Mouse (Mus musculus) lung, adult 2 months (tissue): ENCODE measurements around the gene Xlr3b. TPM values are rescaled to one million over a fixed set of nuclear protein-coding genes. Genes with fewer than 3 reads are reported as not detected.
"Not testable (repeated sequence)": the region's sequence is repeated elsewhere in the genome, so short reads cannot be mapped to it uniquely, and the experiment has no call there.

ENCODE experiments used
- DNase-seq: peaks from one replicate; pipeline ENCODE4 v3.0.0; 2022
- H3K4me1 ChIP-seq: fragments of 200-500 bp; 2 replicates; pipeline ENCODE4 v1.6.1; 2011; ENCODE audit warnings: low read length; ENCODE audit not compliant: control insufficient read depth, insufficient read depth
- H3K4me3 ChIP-seq: fragments of 200-500 bp; replicated peaks from 2 replicates; pipeline ENCODE3; 2011; ENCODE audit warnings: low read depth, mild to moderate bottlenecking, control low read depth, low read length; ENCODE audit errors: extremely low read depth
- CTCF ChIP-seq: fragments of 200-500 bp; IDR thresholded peaks from 2 replicates; pipeline ENCODE4 v1.5.1; 2011; ENCODE audit warnings: mild to moderate bottlenecking, low read length, control low read depth; ENCODE audit not compliant: insufficient read depth
- POLR2A ChIP-seq: fragments of 200-500 bp; IDR thresholded peaks from 2 replicates; pipeline ENCODE4 v1.6.1; 2011; ENCODE audit warnings: low read depth, mild to moderate bottlenecking, control low read depth, low read length, borderline replicate concordance; ENCODE audit errors: extremely low read depth
- WGBS: fragments of 180-500 bp; shearing (Covaris S2); methylation state at CpG from one replicate; pipeline ENCODE4 v1.1.7; 2018; 5-methylcytosine and 5-hydroxymethylcytosine counted together
- polyA plus RNA-seq: library from polyadenylated mRNA; depleted of rRNA; stranded (reverse); fragments of >200 nt; gene quantifications from 2 replicates; pipeline ENCODE4 v1.2.3, GENCODE M21; 2012; rRNA removed

Gene Xlr3b
- polyA plus RNA-seq = 0.54 and 2.7 TPM in 2 replicates

- WGBS = 72% methylated on average over 12 of the region's 12 CpGs
- not testable (repeated sequence) for H3K4me1 ChIP-seq, H3K4me3 ChIP-seq
- DNase-seq = peak; percentile 2
Measured at GRCm38 (mm10) chrX:73191934-73192333, at the start of gene Xlr3b. Gene Xlr3b (plus strand): TSS chrX:73192207.

GRCm38 (mm10) chrX:73143218-73143618 is 48.8 kb upstream of the Xlr3b start:
- DNase-seq, H3K4me1 ChIP-seq, H3K4me3 ChIP-seq: not testable (repeated sequence)
- WGBS = no CpG with 5 or more reads among the region's 7 CpGs

GRCm38 (mm10) chrX:73148496-73148895 is 43.5 kb upstream of the Xlr3b start, which contains the start of gene Xlr5b:
Gene Xlr5b (plus strand): TSS chrX:73148796.
- not testable (repeated sequence) for H3K4me3 ChIP-seq, H3K4me1 ChIP-seq, DNase-seq
- no CpG with 5 or more reads among the region's 20 CpGs for WGBS

GRCm38 (mm10) chrX:73149350-73149749 is 42.7 kb upstream of the Xlr3b start, which contains the start of gene DXBay18:
Gene DXBay18 (minus strand): TSS chrX:73149450.
- DNase-seq, H3K4me3 ChIP-seq: not testable (repeated sequence)
- no CpG with 5 or more reads among the region's 7 CpGs for WGBS

GRCm38 (mm10) chrX:73176889-73177288 is 15.1 kb upstream of the Xlr3b start, which contains the start of gene Spin2d:
Gene Spin2d (minus strand): TSS chrX:73176989.
- 82% methylated on average over 6 of the region's 15 CpGs for WGBS
- H3K4me3 ChIP-seq, H3K4me1 ChIP-seq, DNase-seq: not testable (repeated sequence)

More at GRCm38 (mm10) chrX:73149350-73149749, 42.7 kb upstream of the Xlr3b start, which contains the start of gene DXBay18:
- not testable (repeated sequence) for H3K4me1 ChIP-seq

GRCm38 (mm10) chrX:73213819-73214564 is 22.0 kb downstream of the Xlr3b start, which contains the start of gene Xlr4b:
Gene Xlr4b (plus strand): TSS chrX:73214333.
- WGBS = 67% methylated on average over 19 of the region's 19 CpGs
- DNase-seq, H3K4me3 ChIP-seq, H3K4me1 ChIP-seq: not testable (repeated sequence)

GRCm38 (mm10) chrX:73225365-73225764 is 33.4 kb downstream of the Xlr3b start:
- TF ChIP-seq CTCF = no peak
- no peak for DNase-seq
- no peaks in the 10 kb centered on the region for H3K4me1 ChIP-seq
- no peak overlapping the region for H3K4me3 ChIP-seq
- 36% methylated on average over 1 of the region's 1 CpGs for WGBS

- peak within 1 kb of the TSS; percentile 93 for H3K4me3 ChIP-seq
- DNase-seq = peak; percentile 75
- TF ChIP-seq CTCF = no peak
- peak; percentile 88; the same call in 1 of the 2 replicates for TF ChIP-seq POLR2A
- 22% methylated on average over 39 of the region's 39 CpGs for WGBS
- H3K4me1 ChIP-seq = no peaks in the 10 kb centered on the region
Measured at GRCm38 (mm10) chrX:73227914-73228605, 36.1 kb downstream of the Xlr3b start, which contains the start of gene F8a. Gene F8a (plus strand): TSS chrX:73228291.

- peak overlapping the region; percentile 93 for H3K4me3 ChIP-seq
- TF ChIP-seq CTCF = no peak
- no peak for TF ChIP-seq POLR2A
- DNase-seq = peak; percentile 56
- no peaks in the 10 kb centered on the region for H3K4me1 ChIP-seq
- WGBS = 23% methylated on average over 51 of the region's 51 CpGs
Measured at GRCm38 (mm10) chrX:73228606-73229214, 36.7 kb downstream of the Xlr3b start.

GRCm38 (mm10) chrX:73229288-73229687 is 37.3 kb downstream of the Xlr3b start:
- 38% methylated on average over 3 of the region's 3 CpGs for WGBS
- Histone ChIP-seq H3K4me3 (peak overlapping the region; percentile 93), H3K4me1 (no peaks in the 10 kb centered on the region)
- TF ChIP-seq CTCF (no peak), POLR2A (no peak)
- no peak for DNase-seq

- DNase-seq, H3K4me1 ChIP-seq, H3K4me3 ChIP-seq: not testable (repeated sequence)
- WGBS = 80% methylated on average over 14 of the region's 14 CpGs
Measured at GRCm38 (mm10) chrX:73242821-73243325, 50.9 kb downstream of the Xlr3b start, which contains the start of gene Xlr4c. Gene Xlr4c (minus strand): TSS chrX:73243130.
